Mouse (Mus musculus) neutrophil, adult 5-6 weeks (primary cell): ENCODE data around the gene Crocc. TPM values are rescaled to one million over a fixed set of nuclear protein-coding genes. Genes with fewer than 3 reads are reported as not detected.

ENCODE experiments used
- total RNA-seq: library from RNA; stranded (forward); fragments of 200-1000 nt; gene quantifications from 2 replicates; pipeline ENCODE4 v1.2.3, GENCODE M21; 2017

The Crocc gene
- total RNA-seq, 1 experiment from 2014 or later: 6.8 TPM

Other genes starting within 250 kb of the Crocc start
- gene Padi3, start 249.9 kb downstream of the Crocc start, total RNA-seq: not detected in 2 replicates
- gene Padi1, start 214.8 kb downstream of the Crocc start, total RNA-seq: 0.49 and 0.81 TPM in 2 replicates
- gene Padi2, start 154.2 kb downstream of the Crocc start, total RNA-seq: 8.4 and 9.3 TPM in 2 replicates
- 71.8 and 72.5 TPM in 2 replicates for gene Sdhb, start 99.3 kb downstream of the Crocc start, total RNA-seq
- 47.8 TPM in 2 replicates for gene Atp13a2, start 73.7 kb downstream of the Crocc start, total RNA-seq
- not detected in 2 replicates for gene Mfap2, start 50.1 kb downstream of the Crocc start, total RNA-seq
- 104 and 117 TPM in 2 replicates for gene Necap2, start 17.8 kb upstream of the Crocc start, total RNA-seq
- not detected in 2 replicates for gene Spata21, start 27.8 kb upstream of the Crocc start, total RNA-seq
- 46.0 and 46.1 TPM in 2 replicates for gene Szrd1, start 79.2 kb upstream of the Crocc start, total RNA-seq
- 10.8 and 10.9 TPM in 2 replicates for gene Fbxo42, start 87.4 kb upstream of the Crocc start, total RNA-seq
- 0.70 and 1.2 TPM in 2 replicates for gene Rsg1, start 153.4 kb upstream of the Crocc start, total RNA-seq
- not detected in 2 replicates for gene Arhgef19, start 178.9 kb upstream of the Crocc start, total RNA-seq
- gene Epha2, start 240.7 kb upstream of the Crocc start, total RNA-seq: 1.2 and 2.8 TPM in 2 replicates